Mouse (Mus musculus): ENCODE measurements at regions not wholly inside any gene's neighbourhood (a gene's known extent, or its start where the extent isn't known, plus 50 kb on each side); places are given as distances from the start of the nearest gene placed in this dataset.

- Histone ChIP-seq H3K4me3 (ENCODE audit: low read depth, low read length) (no peak overlapping the region), H3K9me3 (replicated peaks; ENCODE audit: control insufficient read depth, low read length, poor library complexity, severe bottlenecking) (no peaks in the 10 kb centered on the region), H3K4me2 (ENCODE audit: low read length) (no peak overlapping the region), H3K4me1 (ENCODE audit: control insufficient read depth, insufficient read depth, low read length) (no peaks in the 10 kb centered on the region), H3K27me3 (ENCODE audit: control insufficient read depth, insufficient read depth, low read depth, low read length) (no peaks in the 10 kb centered on the region), H3K9ac (ENCODE audit: low read depth, low read length) (no peak overlapping the region), H3K36me3 (ENCODE audit: control insufficient read depth, insufficient read depth, low read length) (no peaks in the 10 kb centered on the region), H3K27ac (ENCODE audit: low read length) (no peak overlapping the region)
- no peak for ATAC-seq
- 66% methylated on average over 4 of the region's 4 CpGs for WGBS
These were observed 185.4 kb upstream of the Crbn start for GRCm38 (mm10) chr6:106985132-106985801.

DNA sequence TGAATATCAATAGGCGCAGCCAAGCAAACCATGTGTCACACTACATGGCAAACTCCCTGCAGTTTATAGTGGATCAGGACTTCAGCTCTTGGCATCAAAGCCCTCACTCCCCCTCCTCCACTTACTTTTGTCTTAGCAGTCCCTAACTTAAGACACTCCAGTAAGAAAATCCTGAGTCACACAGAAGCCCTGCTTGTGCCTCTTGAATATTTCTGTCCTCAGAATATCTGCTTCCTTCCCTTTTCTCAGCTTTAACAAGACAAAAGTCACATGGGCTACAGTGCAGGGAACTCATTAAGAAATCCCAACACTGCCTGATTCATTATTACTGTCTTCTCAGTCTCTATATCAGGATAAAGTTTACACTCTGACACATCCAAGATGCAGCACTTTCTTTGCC, 191.7 kb upstream of the Crbn start:
- no peak for ATAC-seq

DNA sequence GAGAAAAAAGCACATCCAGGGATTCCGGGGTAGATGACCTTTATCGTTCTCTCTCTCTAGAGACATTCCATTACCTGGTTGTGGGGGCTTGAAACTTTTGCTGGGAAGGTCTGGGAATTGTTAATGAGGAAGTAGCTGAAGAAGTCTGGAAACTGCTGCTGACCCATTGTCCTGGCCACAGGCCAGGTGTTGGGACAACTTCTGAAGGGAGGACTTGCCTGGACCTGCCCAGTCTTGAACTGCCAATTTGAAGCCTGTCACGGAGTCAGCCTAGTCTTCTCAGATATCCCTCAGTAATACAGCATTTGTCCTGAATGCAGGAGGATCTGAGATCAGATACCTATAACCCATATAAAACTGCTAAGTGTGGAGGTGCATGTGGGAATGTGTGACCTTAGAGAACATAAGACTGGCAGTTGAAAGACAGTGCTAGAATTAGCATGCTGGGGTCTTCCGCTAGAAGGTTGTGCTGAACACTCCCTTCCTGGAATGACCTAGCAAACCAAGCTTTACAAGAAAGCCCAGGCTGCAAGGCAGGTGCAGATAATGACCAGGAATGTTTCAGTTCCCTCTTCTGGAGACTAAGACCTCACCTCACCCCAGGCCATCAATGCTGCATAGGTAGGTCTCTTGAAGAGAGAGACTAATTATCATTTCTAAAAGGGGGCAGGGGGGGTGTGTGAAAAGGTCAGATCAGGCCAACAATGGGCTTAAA, 204.7 kb upstream of the Crbn start:
- 91% methylated on average over 4 of the region's 4 CpGs for WGBS
- ATAC-seq = no peak
- Histone ChIP-seq H3K27me3 (ENCODE audit: control insufficient read depth, insufficient read depth, low read depth, low read length) (no peaks in the 10 kb centered on the region), H3K9ac (ENCODE audit: low read depth, low read length) (no peak overlapping the region), H3K9me3 (replicated peaks; ENCODE audit: control insufficient read depth, low read length, poor library complexity, severe bottlenecking) (no peaks in the 10 kb centered on the region; the same call in 1 of the 2 replicates), H3K27ac (ENCODE audit: low read length) (no peak overlapping the region), H3K4me2 (ENCODE audit: low read length) (no peak overlapping the region), H3K36me3 (ENCODE audit: control insufficient read depth, insufficient read depth, low read length) (no peaks in the 10 kb centered on the region), H3K4me3 (ENCODE audit: low read depth, low read length) (no peak overlapping the region), H3K4me1 (ENCODE audit: control insufficient read depth, insufficient read depth, low read length) (no peaks in the 10 kb centered on the region)

More for the DNA sequence above, 191.7 kb upstream of the Crbn start:
- H3K9me3 ChIP-seq (replicated peaks; ENCODE audit: control insufficient read depth, low read length, poor library complexity, severe bottlenecking) = no peaks in the 10 kb centered on the region
- no peak overlapping the region for H3K4me2 ChIP-seq (ENCODE audit: low read length)
- no peak overlapping the region for H3K4me3 ChIP-seq (ENCODE audit: low read depth, low read length)
- no peak overlapping the region for H3K27ac ChIP-seq (ENCODE audit: low read length)
- no peaks in the 10 kb centered on the region for H3K4me1 ChIP-seq (ENCODE audit: control insufficient read depth, insufficient read depth, low read length)
- no peak overlapping the region for H3K9ac ChIP-seq (ENCODE audit: low read depth, low read length)
- 87% methylated on average over 1 of the region's 1 CpGs for WGBS
- no peaks in the 10 kb centered on the region for H3K36me3 ChIP-seq (ENCODE audit: control insufficient read depth, insufficient read depth, low read length)
- no peaks in the 10 kb centered on the region for H3K27me3 ChIP-seq (ENCODE audit: control insufficient read depth, insufficient read depth, low read depth, low read length)

DNA sequence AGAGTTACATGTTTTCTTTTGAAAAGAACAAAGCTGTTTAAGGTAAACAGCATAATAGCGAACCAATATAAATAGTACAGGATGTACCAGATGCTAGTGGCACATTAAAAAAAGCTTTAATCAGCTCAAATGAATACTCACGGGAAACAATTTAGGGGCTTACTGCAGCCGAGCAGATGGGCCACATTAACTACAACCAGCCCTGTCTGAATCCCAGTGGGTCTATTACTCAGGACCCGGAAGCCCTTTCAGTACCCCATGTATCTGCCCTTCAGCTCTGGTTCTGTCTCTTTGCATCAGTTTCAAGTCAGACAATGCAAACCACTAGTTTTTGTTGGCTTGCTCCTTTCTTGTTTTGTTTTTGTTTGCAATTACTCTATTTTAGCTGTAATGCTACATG, 210.9 kb upstream of the Crbn start:
- Histone ChIP-seq H3K9me3 (replicated peaks; ENCODE audit: control insufficient read depth, low read length, poor library complexity, severe bottlenecking) (no peaks in the 10 kb centered on the region; the same call in 1 of the 2 replicates), H3K9ac (ENCODE audit: low read depth, low read length) (no peak overlapping the region), H3K36me3 (ENCODE audit: control insufficient read depth, insufficient read depth, low read length) (no peaks in the 10 kb centered on the region), H3K27ac (ENCODE audit: low read length) (no peak overlapping the region), H3K27me3 (ENCODE audit: control insufficient read depth, insufficient read depth, low read depth, low read length) (no peaks in the 10 kb centered on the region), H3K4me3 (ENCODE audit: low read depth, low read length) (no peak overlapping the region), H3K4me2 (ENCODE audit: low read length) (no peak overlapping the region), H3K4me1 (ENCODE audit: control insufficient read depth, insufficient read depth, low read length) (peaks cover 6% of the 10 kb centered on the region)
- no peak for ATAC-seq
- 38% methylated on average over 4 of the region's 4 CpGs for WGBS

- no peak overlapping the region for H3K9ac ChIP-seq (ENCODE audit: low read depth, low read length)
- H3K27ac ChIP-seq (ENCODE audit: low read length) = peak overlapping the region; percentile 8; the same call in 1 of the 2 replicates
- WGBS = 7% methylated on average over 9 of the region's 9 CpGs
- no peaks in the 10 kb centered on the region for H3K27me3 ChIP-seq (ENCODE audit: control insufficient read depth, insufficient read depth, low read depth, low read length)
- ATAC-seq = peak; percentile 76
- no peaks in the 10 kb centered on the region for H3K9me3 ChIP-seq (replicated peaks; ENCODE audit: control insufficient read depth, low read length, poor library complexity, severe bottlenecking)
- H3K4me1 ChIP-seq (ENCODE audit: control insufficient read depth, insufficient read depth, low read length) = peaks cover 6% of the 10 kb centered on the region
- no peak overlapping the region for H3K4me3 ChIP-seq (ENCODE audit: low read depth, low read length)
- H3K36me3 ChIP-seq (ENCODE audit: control insufficient read depth, insufficient read depth, low read length) = no peaks in the 10 kb centered on the region
- peak overlapping the region; percentile 33 for H3K4me2 ChIP-seq (ENCODE audit: low read length)
These were observed 213.1 kb upstream of the Crbn start for GRCm38 (mm10) chr6:107012938-107013511.

DNA sequence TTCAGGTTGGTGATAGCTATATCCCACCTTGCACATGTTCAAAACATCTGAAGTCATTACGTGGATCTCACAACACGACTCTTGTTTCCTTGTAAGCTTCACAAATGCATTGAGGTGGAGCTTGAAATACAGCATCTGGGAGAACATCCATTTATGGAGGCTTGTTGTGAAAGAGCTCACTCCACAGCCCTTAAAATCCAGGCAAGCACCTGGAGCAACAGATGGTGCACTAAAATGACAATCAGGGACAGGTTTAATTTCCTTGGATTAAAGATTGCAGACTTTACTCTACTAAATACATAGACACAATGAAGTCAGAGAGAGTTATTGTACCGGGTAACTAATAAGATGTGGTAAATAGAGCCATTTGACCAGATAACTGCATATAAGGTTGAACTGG, 219.2 kb upstream of the Crbn start:
- H3K4me2 ChIP-seq (ENCODE audit: low read length) = no peak overlapping the region
- no peak overlapping the region for H3K9ac ChIP-seq (ENCODE audit: low read depth, low read length)
- H3K4me1 ChIP-seq (ENCODE audit: control insufficient read depth, insufficient read depth, low read length) = no peaks in the 10 kb centered on the region
- no peaks in the 10 kb centered on the region for H3K9me3 ChIP-seq (replicated peaks; ENCODE audit: control insufficient read depth, low read length, poor library complexity, severe bottlenecking)
- no peak overlapping the region for H3K4me3 ChIP-seq (ENCODE audit: low read depth, low read length)
- H3K27ac ChIP-seq (ENCODE audit: low read length) = no peak overlapping the region
- WGBS = 86% methylated on average over 3 of the region's 3 CpGs
- H3K36me3 ChIP-seq (ENCODE audit: control insufficient read depth, insufficient read depth, low read length) = no peaks in the 10 kb centered on the region
- no peaks in the 10 kb centered on the region for H3K27me3 ChIP-seq (ENCODE audit: control insufficient read depth, insufficient read depth, low read depth, low read length)
- no peak for ATAC-seq

GRCm38 (mm10) chr6:107045177-107045576, 245.3 kb upstream of the Crbn start:
- 79% methylated on average over 3 of the region's 3 CpGs for WGBS
- Histone ChIP-seq H3K36me3 (ENCODE audit: control insufficient read depth, insufficient read depth, low read length) (no peaks in the 10 kb centered on the region), H3K4me2 (ENCODE audit: low read length) (no peak overlapping the region), H3K27ac (ENCODE audit: low read length) (no peak overlapping the region), H3K9me3 (replicated peaks; ENCODE audit: control insufficient read depth, low read length, poor library complexity, severe bottlenecking) (no peaks in the 10 kb centered on the region), H3K4me1 (ENCODE audit: control insufficient read depth, insufficient read depth, low read length) (no peaks in the 10 kb centered on the region), H3K9ac (ENCODE audit: low read depth, low read length) (no peak overlapping the region), H3K4me3 (ENCODE audit: low read depth, low read length) (no peak overlapping the region), H3K27me3 (ENCODE audit: control insufficient read depth, insufficient read depth, low read depth, low read length) (no peaks in the 10 kb centered on the region)
- ATAC-seq = no peak

DNA sequence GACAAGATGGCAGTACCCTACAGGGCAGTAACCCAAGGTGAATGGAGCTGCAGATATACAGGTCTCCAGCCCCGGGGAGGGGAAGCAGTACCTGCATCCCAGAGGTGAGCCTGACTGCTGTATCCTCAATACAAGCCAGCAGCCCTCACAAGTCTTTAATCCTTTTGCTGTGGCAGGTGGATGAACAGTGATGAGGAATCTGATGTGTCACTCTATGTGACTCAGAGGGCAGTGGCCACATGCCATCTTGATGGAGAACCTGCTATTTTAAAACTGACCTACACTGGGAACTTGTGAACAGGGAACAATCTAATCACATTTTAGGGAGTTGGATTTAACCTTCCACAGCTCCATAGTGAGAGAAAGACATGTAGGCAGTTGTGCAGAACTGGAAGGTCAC, 251.7 kb upstream of the Crbn start:
- Histone ChIP-seq H3K36me3 (ENCODE audit: control insufficient read depth, insufficient read depth, low read length) (no peaks in the 10 kb centered on the region), H3K9ac (ENCODE audit: low read depth, low read length) (no peak overlapping the region), H3K4me3 (ENCODE audit: low read depth, low read length) (no peak overlapping the region), H3K4me1 (ENCODE audit: control insufficient read depth, insufficient read depth, low read length) (no peaks in the 10 kb centered on the region), H3K4me2 (ENCODE audit: low read length) (no peak overlapping the region), H3K9me3 (replicated peaks; ENCODE audit: control insufficient read depth, low read length, poor library complexity, severe bottlenecking) (no peaks in the 10 kb centered on the region), H3K27me3 (ENCODE audit: control insufficient read depth, insufficient read depth, low read depth, low read length) (no peaks in the 10 kb centered on the region), H3K27ac (ENCODE audit: low read length) (no peak overlapping the region)
- WGBS = 88% methylated on average over 1 of the region's 1 CpGs
- ATAC-seq = no peak

- Histone ChIP-seq H3K36me3 (ENCODE audit: control insufficient read depth, insufficient read depth, low read length) (no peaks in the 10 kb centered on the region), H3K4me2 (ENCODE audit: low read length) (no peak overlapping the region), H3K9ac (ENCODE audit: low read depth, low read length) (no peak overlapping the region), H3K27me3 (ENCODE audit: control insufficient read depth, insufficient read depth, low read depth, low read length) (no peaks in the 10 kb centered on the region), H3K4me3 (ENCODE audit: low read depth, low read length) (no peak overlapping the region), H3K4me1 (ENCODE audit: control insufficient read depth, insufficient read depth, low read length) (no peaks in the 10 kb centered on the region), H3K27ac (ENCODE audit: low read length) (no peak overlapping the region), H3K9me3 (replicated peaks; ENCODE audit: control insufficient read depth, low read length, poor library complexity, severe bottlenecking) (no peaks in the 10 kb centered on the region)
- WGBS = 72% methylated on average over 1 of the region's 1 CpGs
- ATAC-seq = no peak
These were observed 252.3 kb upstream of the Crbn start for GRCm38 (mm10) chr6:107052180-107052579.
